Comparison of ENCODE assay signal across 8 mouse cellular contexts in the genomic region with DNA sequence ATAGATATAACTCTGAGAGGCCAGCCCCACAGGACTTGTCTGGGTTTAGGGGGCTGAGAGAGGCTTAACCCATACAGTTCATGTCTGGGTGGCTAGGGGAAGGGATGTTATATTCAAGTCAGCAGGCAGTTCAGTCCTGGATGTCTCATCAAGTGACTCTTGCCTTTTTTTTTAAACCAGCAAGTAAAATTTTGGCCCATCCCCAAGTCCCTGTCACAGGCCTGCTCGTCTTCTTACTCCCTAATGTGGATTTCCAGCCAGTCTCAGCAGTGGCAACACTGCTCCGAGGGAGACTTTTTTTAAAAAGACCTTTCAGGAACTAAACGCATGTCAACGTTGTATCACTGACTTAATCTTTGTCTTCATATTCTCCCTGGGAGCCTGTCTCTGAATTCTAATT. TPM values are rescaled to one million over a fixed set of nuclear protein-coding genes. Genes with fewer than 3 reads are reported as not detected.
A peak's percentile ranks its signal among the peaks of the same experiment; 100 is the strongest.
DNase-seq lines count a peak whose midpoint lies in the region; ATAC-seq lines count a peak whose summit lies in the region.

No protein-coding gene starts in this region.

- no peak overlapping the region for H3K4me3 ChIP-seq in kidney, embryonic 15.5 days (replicated peaks)
- peak overlapping the region; percentile 89 for H3K4me3 ChIP-seq in forebrain, embryonic 12.5 days (replicated peaks)
- H3K4me3 ChIP-seq in midbrain, embryonic 13.5 days (replicated peaks) = peak overlapping the region; percentile 83

- no peaks in the 10 kb centered on the region for H3K36me3 ChIP-seq in kidney, embryonic 15.5 days
- H3K36me3 ChIP-seq in forebrain, embryonic 12.5 days (replicated peaks) = no peaks in the 10 kb centered on the region
- no peaks in the 10 kb centered on the region for H3K36me3 ChIP-seq in midbrain, embryonic 13.5 days

- no peaks in the 10 kb centered on the region for H3K9me3 ChIP-seq in kidney, embryonic 15.5 days (replicated peaks)
- no peaks in the 10 kb centered on the region for H3K9me3 ChIP-seq in forebrain, embryonic 12.5 days
- H3K9me3 ChIP-seq in midbrain, embryonic 13.5 days = no peaks in the 10 kb centered on the region

- peaks cover 4% of the 10 kb centered on the region; the same call in 1 of the 2 replicates for H3K27me3 ChIP-seq in kidney, embryonic 15.5 days
- H3K27me3 ChIP-seq in forebrain, embryonic 12.5 days = no peaks in the 10 kb centered on the region
- no peaks in the 10 kb centered on the region for H3K27me3 ChIP-seq in midbrain, embryonic 13.5 days

- peaks cover 72% of the 10 kb centered on the region for H3K4me1 ChIP-seq in kidney, embryonic 15.5 days
- H3K4me1 ChIP-seq in forebrain, embryonic 12.5 days = peaks cover 89% of the 10 kb centered on the region
- peaks cover 91% of the 10 kb centered on the region for H3K4me1 ChIP-seq in midbrain, embryonic 13.5 days (replicated peaks)

- no peak overlapping the region for H3K27ac ChIP-seq in kidney, embryonic 15.5 days
- H3K27ac ChIP-seq in forebrain, embryonic 12.5 days = no peak overlapping the region
- no peak overlapping the region for H3K27ac ChIP-seq in midbrain, embryonic 13.5 days

- 0 out of 2 replicates have a peak overlapping the region, but pooled peaks have one; percentile 15 for H3K4me2 ChIP-seq in kidney, embryonic 15.5 days
- peak overlapping the region; percentile 80 for H3K4me2 ChIP-seq in forebrain, embryonic 12.5 days
- peak overlapping the region; percentile 67 for H3K4me2 ChIP-seq in midbrain, embryonic 13.5 days (replicated peaks)

- no peak overlapping the region for H3K9ac ChIP-seq in kidney, embryonic 15.5 days
- H3K9ac ChIP-seq in forebrain, embryonic 12.5 days = peak overlapping the region; percentile 27
- peak overlapping the region; percentile 43; the same call in 1 of the 2 replicates for H3K9ac ChIP-seq in midbrain, embryonic 13.5 days (replicated peaks)

- WGBS in kidney, embryonic 15.5 days = 51% methylated on average over 4 of the region's 4 CpGs
- WGBS in forebrain, embryonic 12.5 days = 41% methylated on average over 4 of the region's 4 CpGs
- 17% methylated on average over 4 of the region's 4 CpGs for WGBS in midbrain, embryonic 13.5 days

- peak; percentile 38 for DNase-seq in adrenal gland, postnatal 10 days
- no peak for DNase-seq in adrenal gland, adult 18-20 months (ENCODE audit: low spot score in 2 of 2)
- no peak for DNase-seq in kidney, adult 8-10 months
- no peak for DNase-seq in gastrocnemius, adult 18-20 months (ENCODE audit: low spot score)
- no peak for DNase-seq in testis, postnatal 14 days (ENCODE audit: low spot score)

- ATAC-seq in kidney, embryonic 15.5 days (replicated peaks; ENCODE audit: low FRiP score) = no peak
- ATAC-seq in forebrain, embryonic 12.5 days (ENCODE audit: low FRiP score) = no peak
- ATAC-seq in midbrain, embryonic 13.5 days = no peak

RNA-seq across cellular contexts. Expression of gene Plxna2, which starts 7.0 kb away (rescaled TPM):
- 10 to 100 TPM; 14.2 to 16.8 TPM for total RNA-seq in adrenal gland, postnatal 10 days (2021)
- total RNA-seq in adrenal gland, adult 18-20 months (2021) = 10 to 100 TPM; 10.1 to 12.2 TPM
- polyA plus RNA-seq in kidney, embryonic 15.5 days (2015; fragmentation: Nextera tagmentation; extraction: Ambion mirVana) = 5.7 and 6.3 TPM in 2 replicates
- 34.0 and 42.6 TPM in 2 replicates for polyA plus RNA-seq in forebrain, embryonic 12.5 days (2016; fragmentation: Nextera tagmentation; extraction: Ambion mirVana)
- 20.4 and 23.3 TPM in 2 replicates for polyA plus RNA-seq in midbrain, embryonic 13.5 days (2015; fragmentation: Nextera tagmentation; extraction: Ambion mirVana)
- total RNA-seq in gastrocnemius, adult 18-20 months (2021) = 10 to 100 TPM in 1 of 2 experiments, 1 to 10 TPM in 1; 9.7 to 10.3 TPM

Comparison
In these comparisons a context has a peak if more than half of its experiments do, and no peak if none do; other contexts are left out.
1. H3K4me2 ChIP-seq: peak in every context shown above with its lines; median percentile 80 in forebrain, embryonic 12.5 days; 67 in midbrain, embryonic 13.5 days; 15 in kidney, embryonic 15.5 days.